Mouse (Mus musculus) cortical plate, adult 2 months (tissue): ENCODE data around the gene Tmed8. TPM values are rescaled to one million over a fixed set of nuclear protein-coding genes. Genes with fewer than 3 reads are reported as not detected.
"Not testable (repeated sequence)": the region's sequence is repeated elsewhere in the genome, so short reads cannot be mapped to it uniquely, and the experiment has no call there.

Experiments
- H3K27ac ChIP-seq: fragments of 200-500 bp; 2 replicates; pipeline ENCODE4 v1.5.1; 2012; ENCODE audit warnings: low read length, control low read depth, inconsistent platforms; ENCODE audit not compliant: insufficient read depth
- H3K4me1 ChIP-seq: fragments of 200-500 bp; 2 replicates; pipeline ENCODE4 v1.6.1; 2011; ENCODE audit warnings: low read length; ENCODE audit not compliant: control insufficient read depth, insufficient read depth
- H3K4me3 ChIP-seq: fragments of 200-500 bp; 2 replicates; pipeline ENCODE4 v1.5.1; 2011; ENCODE audit warnings: mild to moderate bottlenecking, low read length, control low read depth; ENCODE audit not compliant: insufficient read depth
- CTCF ChIP-seq: fragments of 200-500 bp; IDR thresholded peaks from 2 replicates; pipeline ENCODE4 v1.5.1; 2011; ENCODE audit warnings: mild to moderate bottlenecking, control low read depth, low read length; ENCODE audit not compliant: insufficient read depth; ENCODE audit errors: extremely low read depth
- POLR2A ChIP-seq: fragments of 200-500 bp; IDR thresholded peaks from 2 replicates; pipeline ENCODE4 v1.6.1; 2011; ENCODE audit warnings: mild to moderate bottlenecking, low read length, control low read depth; ENCODE audit not compliant: insufficient read depth; ENCODE audit errors: extremely low read depth
- polyA plus RNA-seq: library from polyadenylated mRNA; depleted of rRNA; stranded (reverse); fragments of >200 nt; gene quantifications from 2 replicates; pipeline ENCODE4 v1.2.3, GENCODE M21; 2012

Tmed8 gene
- polyA plus RNA-seq, 1 experiment = 20.5 TPM

DNA sequence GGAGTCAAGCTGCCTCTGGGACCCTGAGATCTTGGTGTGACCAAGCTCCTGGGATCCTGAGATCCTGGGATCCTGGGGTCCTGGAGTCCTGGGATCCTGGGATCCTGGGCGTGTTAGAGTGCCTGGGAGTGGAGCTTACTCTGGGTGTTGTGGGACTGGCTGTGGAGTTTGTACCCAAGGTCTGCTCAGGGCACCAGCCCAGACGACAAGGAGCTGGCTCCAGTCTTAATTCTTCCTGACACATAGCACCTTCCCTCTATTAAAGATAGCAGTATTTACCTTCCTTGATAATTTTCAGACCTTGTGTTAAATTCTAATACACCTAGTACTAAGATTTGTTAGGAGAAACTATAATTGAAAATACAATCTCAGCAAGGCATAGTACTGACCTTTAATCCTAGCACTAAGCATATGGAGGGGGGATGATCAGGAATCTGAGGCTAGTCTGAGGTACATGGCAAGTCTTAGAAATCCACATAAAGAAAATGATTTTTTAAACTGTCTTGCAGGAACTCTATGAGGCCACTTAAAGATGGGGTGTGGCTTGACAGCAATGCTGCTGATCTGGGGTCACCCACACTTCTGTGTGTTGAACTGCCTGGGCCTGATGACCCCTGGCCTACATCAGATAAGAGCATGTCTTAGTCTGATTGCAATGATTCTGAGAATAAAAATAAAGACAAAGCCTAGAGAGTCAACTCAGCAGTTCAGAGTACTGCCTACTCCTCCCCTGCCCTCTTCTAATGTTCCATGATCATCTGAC lies 12.8 kb upstream of the Tmed8 start:
- no peak for TF ChIP-seq CTCF
- TF ChIP-seq POLR2A = no peak
- no peaks in the 10 kb centered on the region for H3K4me1 ChIP-seq
- H3K4me3 ChIP-seq = no peak overlapping the region
- H3K27ac ChIP-seq = no peak overlapping the region

DNA sequence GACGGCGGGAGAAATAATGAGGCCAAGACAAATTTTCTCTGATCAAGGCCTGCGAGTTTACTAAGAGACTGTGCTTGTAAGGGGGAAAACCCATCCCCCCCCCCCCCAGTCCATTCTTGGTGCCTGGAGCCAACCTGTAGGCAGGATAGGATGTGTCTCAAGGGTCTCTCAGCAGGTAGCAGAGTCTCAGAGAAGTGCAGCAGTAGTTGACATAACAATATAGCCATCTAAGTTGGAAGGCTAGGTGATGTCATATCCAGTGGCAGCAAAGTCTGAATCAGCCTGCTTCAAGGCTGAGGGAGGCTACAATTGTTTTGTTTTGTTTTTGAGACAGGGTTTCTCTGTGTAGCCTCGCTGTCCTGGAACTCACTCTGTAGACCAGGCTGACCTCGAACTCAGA lies 5.5 kb upstream of the Tmed8 start:
- not testable (repeated sequence) for H3K4me1 ChIP-seq, H3K4me3 ChIP-seq, H3K27ac ChIP-seq

DNA sequence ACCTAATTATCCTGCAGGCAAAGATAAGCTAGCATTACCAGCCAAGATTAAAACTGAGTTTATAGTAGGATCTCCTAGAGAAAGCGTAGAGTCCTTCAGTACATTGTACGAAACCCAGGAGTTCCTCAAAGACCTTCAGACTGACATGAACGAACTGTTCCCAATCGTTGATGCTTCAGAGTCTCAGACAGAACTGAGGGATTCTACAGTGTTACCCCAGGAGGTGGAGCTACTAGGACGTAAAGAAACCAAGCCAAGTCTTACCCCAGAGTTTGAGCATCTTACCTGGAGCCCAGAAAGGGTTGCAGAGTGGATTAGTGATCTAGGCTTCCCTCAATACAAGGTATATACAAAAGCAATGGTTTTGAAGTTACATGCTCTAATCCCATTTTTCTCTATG lies 1.4 kb upstream of the Tmed8 start:
- Histone ChIP-seq H3K4me3 (no peak overlapping the region), H3K27ac (no peak overlapping the region)
- TF ChIP-seq CTCF (no peak), POLR2A (no peak)

DNA sequence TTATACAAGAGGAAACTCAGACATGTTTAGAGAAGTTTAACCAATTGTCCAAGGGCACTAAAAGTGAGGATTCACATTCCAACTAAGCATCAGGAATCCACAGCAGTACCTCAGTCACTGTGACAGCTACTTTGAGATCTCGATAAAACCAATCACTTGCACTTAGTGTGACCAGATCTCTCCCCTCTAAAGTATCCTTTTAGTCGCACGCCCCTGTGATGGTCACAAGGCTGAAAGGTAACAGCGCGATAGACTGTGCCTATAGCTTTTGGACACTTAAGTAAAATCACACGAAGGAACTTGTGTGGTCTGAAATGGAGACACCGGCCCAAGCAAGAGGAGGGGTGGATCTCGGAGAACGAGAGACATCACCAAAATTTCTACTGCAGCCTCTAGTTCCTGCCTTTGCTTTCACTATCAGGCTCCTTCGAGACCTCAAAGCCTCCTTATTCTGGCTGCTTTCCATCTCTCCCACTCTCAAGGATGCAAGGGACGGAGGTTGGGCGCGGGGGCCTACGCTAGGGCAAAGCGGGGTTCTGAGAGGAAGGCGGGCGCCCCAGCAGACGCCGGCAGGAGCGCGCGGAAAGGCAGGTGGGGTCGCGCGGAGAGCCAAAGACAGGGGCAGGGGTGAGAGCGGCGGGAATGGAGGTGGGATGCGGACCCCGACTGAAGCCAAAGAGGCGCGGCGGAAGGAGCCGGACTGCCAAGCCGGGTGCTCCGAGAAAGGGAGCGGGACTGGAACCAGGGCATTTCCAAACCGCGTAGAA lies 865 bp downstream of the Tmed8 start, which contains the start of gene Samd15:
Samd15 (plus strand) TSS at position 518 of the 767 bp plus-strand sequence.
- TF ChIP-seq CTCF (no peak), POLR2A (no peak)
- H3K27ac ChIP-seq = peak within 1 kb of the TSS; percentile 85
- peaks cover 6% of the 10 kb centered on the region; the same call in 1 of the 2 replicates for H3K4me1 ChIP-seq
- H3K4me3 ChIP-seq = peak within 1 kb of the TSS; percentile 78

More for the DNA sequence above, 1.4 kb upstream of the Tmed8 start:
- H3K4me1 ChIP-seq = peaks cover 6% of the 10 kb centered on the region; the same call in 1 of the 2 replicates

DNA sequence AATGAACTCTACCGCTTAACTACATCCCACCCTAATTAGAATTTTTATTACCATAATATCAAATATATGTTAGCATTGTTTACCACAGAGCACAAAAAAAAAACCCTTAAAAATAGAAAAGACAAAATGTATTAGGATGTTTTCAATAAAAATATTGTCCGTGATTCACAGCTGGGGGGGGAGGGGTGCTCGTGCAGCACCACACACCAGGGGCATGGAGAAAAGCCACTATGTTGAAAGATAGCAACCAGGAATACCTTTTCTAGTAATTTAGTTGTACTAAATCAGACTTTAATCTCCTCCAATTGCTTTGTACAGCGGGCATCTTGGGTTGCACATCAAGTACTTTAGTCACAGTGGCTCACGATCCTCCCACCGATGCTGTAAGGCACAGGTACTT lies 1.5 kb downstream of the Tmed8 start:
- Histone ChIP-seq H3K4me3 (peak overlapping the region; percentile 78), H3K4me1 (peaks cover 6% of the 10 kb centered on the region; the same call in 1 of the 2 replicates), H3K27ac (no peak overlapping the region)
- TF ChIP-seq POLR2A = no peak
- no peak for TF ChIP-seq CTCF

DNA sequence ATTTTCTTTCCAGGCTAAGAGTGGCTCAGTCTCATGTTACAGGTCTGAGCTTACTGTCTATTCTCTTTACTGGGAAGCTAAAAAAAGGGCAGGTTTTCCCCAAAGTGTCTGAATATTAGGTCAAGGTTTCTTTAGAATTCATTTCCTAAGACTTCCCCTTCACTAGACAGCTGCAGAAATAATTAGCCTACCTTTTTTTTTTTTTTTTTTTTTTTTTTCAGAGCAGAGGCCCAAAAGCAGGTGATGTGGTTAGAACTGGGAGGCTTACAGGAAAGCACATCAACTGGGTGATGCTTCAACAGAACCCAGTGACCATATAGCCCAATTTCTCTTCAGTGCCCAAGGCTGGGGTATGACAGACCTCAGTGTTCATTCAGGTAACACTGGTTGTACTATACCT lies 3.9 kb downstream of the Tmed8 start:
- peaks cover 6% of the 10 kb centered on the region; the same call in 1 of the 2 replicates for H3K4me1 ChIP-seq
- H3K27ac ChIP-seq = no peak overlapping the region
- H3K4me3 ChIP-seq = no peak overlapping the region
- TF ChIP-seq CTCF (no peak), POLR2A (no peak)

DNA sequence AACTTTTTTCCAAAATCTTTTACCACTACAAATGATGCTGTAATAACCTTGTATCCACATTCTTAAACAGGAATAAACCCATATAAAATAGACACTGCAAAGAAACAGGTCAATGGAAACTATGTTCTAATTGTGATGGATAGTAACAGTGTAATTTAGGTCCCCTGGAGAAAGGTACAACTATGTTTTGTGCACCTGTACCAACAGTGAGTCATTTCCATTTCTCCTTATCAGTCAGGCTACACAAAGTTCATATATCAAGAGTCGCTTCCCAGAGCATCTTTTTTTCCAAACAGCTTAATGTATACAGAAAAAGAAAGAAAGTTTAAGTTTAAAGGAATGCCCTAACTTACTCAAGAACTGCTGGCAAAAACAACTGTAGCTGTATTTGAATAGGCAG lies 5.2 kb downstream of the Tmed8 start:
- Histone ChIP-seq H3K4me1 (peaks cover 6% of the 10 kb centered on the region; the same call in 1 of the 2 replicates), H3K4me3 (no peak overlapping the region), H3K27ac (no peak overlapping the region)
- no peak for TF ChIP-seq CTCF

DNA sequence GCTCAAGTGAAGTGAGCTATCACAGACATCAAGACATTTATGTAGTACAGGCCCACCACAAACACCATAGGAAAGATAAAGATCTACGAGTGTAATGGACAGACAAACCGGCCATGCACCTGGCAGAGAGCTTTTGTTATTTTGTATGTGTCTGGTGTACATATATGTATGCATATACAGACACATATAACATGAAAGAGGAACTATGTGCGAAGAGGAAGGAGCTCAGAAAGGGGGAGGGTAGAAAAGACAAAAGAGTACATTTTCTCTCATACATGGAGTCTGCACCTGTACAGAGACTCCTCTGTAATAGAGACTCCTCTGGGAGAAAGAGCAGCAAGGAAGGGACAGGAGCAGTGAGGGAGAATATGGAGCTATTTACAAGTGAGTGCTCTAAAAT lies 7.2 kb downstream of the Tmed8 start:
- TF ChIP-seq POLR2A (no peak), CTCF (no peak)
- no peak overlapping the region for H3K4me3 ChIP-seq
- no peak overlapping the region for H3K27ac ChIP-seq
- peaks cover 4% of the 10 kb centered on the region; the same call in 1 of the 2 replicates for H3K4me1 ChIP-seq

DNA sequence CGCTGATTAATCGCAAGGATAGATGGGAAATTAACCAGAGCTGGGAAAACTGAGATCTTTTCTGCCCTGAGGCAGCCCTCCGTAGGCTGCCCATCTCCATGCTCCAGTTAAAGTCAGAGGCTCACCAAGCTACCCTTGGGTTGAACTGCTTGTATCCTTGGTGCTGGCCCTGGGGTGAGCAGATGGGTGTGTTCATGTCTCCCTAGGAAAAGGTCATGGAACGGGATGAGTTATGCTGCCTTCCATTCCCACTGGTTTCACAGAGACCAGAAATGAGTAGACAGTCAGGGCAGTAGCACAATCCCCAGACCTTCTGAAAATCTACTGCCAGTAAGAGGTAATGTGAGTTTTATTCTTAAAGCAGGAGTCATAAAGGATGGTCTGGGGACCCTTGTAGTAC lies 22.6 kb downstream of the Tmed8 start:
- Histone ChIP-seq H3K4me1 (peaks cover 1% of the 10 kb centered on the region; the same call in 1 of the 2 replicates), H3K27ac (no peak overlapping the region), H3K4me3 (no peak overlapping the region)
- TF ChIP-seq CTCF (no peak), POLR2A (no peak)
